Mouse (Mus musculus) naive thymus-derived CD4-positive, alpha-beta T cell, adult 2 months (primary cell): ENCODE measurements around the gene Erf.
"Not testable (repeated sequence)": the region's sequence is repeated elsewhere in the genome, so short reads cannot be mapped to it uniquely, and the experiment has no call there.

Experiments
- DNase-seq: peaks from one replicate; pipeline ENCODE4 v3.0.0-alpha.2; 2011; ENCODE audit warnings: low read depth

Erf gene

GRCm38 (mm10) chr7:25267301-25267750 lies 16.8 kb upstream of the Erf start, which contains the start of gene Cic:
Cic (plus strand) TSS chr7:25267704.
- peak; percentile 100 for DNase-seq

DNA sequence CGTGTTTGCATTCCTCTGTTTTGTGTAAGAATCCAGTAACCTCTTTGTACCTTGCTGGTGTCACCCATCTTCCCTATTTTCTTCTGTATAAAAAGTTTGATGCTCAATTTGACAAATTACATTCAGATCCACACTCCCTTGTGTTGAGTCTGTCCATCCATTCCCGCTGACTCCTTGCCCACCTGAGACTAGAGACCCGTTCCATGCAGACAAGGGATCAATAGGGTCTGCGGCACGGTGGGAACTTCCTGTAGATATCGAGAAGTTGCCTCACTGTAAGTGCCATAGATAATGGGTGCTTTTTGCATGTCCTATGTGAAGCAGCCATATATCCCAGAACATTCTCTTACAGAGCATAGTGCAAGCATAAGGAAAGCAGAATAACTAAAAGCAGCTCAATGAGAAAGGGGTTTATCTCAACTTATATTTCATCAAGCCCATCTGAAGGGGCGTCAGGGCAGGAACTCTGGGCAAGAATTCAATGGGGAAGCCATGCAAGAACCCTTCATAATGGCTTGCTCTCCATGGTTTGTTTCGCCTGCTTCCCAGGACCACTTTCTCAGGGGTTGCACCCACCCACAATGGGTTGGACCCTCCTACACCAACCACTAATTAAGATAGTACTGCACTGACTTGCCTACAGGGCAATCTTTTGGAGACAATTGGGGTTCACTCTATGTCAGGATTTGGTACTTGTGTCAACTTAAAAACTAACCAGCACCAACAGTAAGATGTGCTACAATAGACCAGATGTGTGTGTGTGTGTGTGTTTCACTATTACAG lies 15.8 kb upstream of the Erf start:
- no peak for DNase-seq

DNA sequence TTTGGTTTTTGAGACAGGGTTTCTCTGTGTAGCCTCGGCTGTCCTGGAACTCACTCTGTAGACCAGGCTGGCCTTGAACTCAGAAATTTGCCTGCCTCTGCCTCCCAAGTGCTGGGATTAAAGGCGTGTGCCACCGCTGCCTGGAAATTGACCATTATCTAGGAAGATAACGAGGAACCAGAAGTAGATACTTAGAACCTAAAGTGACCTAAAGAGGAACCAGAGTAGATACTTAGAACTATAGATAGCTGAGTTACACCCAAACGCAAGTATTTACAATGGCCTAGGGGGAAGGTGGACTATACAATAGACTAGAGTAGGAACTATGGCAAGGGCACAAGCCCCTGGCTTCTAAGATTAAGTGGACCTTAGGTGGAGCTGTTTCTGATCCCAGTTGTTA lies 15.2 kb upstream of the Erf start:
- DNase-seq = not testable (repeated sequence)

GRCm38 (mm10) chr7:25263968-25264870 lies 13.7 kb upstream of the Erf start:
- DNase-seq = no peak

DNA sequence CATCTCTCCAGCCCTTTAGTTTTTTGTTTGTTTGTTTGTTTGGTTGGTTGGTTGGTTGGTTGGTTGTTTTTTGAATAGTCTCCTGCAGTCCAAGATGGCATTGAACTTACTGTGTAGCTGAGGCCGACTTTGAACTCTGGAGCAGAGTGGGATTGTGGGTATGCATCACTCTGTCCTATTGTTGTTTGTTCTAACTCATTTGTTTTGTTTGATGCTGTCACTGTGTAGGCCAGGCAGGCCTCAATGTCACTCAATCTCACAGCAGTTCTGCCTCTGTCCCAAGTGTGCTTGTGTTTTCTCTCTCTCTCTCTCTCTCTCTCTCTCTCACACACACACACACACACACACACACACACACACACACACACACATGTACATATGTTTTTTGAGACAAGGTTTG lies 11.3 kb upstream of the Erf start:
- no peak for DNase-seq

GRCm38 (mm10) chr7:25251822-25252221 lies 1.3 kb upstream of the Erf start:
- no peak for DNase-seq

DNA sequence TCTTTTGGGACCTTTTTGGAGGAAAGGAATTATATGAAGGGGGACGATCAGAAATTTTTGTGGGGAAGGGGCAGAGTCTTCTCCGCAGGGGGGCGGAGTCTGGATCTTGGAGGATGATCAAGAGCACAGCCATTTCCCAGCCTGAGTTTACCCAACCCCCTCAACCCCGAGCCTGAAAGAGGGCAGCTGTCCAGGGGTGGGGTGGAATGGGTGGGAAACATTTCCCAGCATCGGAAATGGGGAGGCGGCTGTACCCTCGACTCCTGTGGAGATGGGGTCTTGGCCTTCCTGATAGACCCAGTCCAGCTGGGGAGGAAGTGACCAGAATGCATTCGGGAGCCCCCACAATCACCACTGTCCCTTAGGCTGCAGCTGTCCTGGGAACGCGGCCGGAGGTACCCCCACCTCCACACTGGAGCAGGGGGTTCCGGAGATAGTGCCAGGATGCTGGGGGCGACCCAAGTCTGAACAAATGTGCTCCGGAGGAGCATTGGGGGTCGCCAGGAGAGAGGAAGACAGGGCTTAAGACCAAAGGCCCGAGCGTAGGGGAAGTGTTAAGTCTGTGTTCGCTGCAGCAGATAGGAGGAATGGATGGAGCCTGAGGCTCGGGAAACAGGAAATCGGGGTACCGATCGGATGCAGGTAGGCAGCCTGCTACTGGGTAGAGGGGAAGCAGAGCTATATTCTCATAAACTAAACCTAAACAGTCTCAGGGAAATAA lies 670 bp upstream of the Erf start:
- peak; percentile 60 for DNase-seq

GRCm38 (mm10) chr7:25249314-25250140 lies 1.0 kb downstream of the Erf start:
- peak; percentile 85 for DNase-seq

DNA sequence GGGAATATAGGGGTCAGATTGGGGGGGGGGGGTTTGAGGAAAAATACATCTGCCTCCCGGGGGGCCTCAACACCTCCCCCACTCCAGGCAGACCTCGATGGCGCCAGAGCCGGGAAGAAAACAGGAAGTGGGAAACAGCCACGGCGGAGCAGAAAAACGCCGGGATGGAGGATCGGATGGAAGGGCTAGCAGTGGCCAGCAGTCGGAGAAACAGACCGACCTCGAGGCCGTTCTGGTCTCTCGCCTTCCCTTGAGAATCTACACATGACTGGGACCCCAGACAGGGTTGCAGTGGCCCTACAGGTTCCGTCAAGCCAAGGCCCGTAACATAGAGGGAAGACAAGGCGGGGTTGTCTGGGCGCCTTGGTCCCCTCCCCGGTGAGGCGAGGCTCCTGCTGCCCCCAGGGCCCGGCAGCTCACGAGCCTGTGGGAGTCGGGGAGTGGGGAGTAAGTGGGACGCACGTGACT lies 1.7 kb downstream of the Erf start:
- DNase-seq = no peak

- peak; percentile 53 for DNase-seq
These were observed 2.4 kb downstream of the Erf start for GRCm38 (mm10) chr7:25248018-25248647.

GRCm38 (mm10) chr7:25247498-25247897 lies 3.1 kb downstream of the Erf start:
- DNase-seq = no peak

DNA sequence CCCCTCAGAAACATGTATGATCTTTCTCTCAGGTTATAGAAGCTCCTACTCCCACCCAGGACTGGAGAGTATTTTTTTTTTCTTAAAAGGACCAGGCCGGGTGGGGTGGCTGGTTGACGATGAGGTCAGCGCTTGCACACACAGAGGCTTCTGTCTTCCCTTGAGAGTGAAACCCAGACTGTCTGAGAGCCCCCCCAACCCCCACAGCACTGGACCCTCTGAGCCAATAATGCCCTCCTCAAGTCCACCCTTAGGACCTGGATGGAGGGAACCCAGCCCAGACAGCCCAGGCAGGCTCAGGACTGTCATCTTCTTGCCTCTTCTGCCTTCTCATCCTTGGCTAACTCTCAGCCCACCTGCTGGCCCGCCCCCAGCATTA lies 3.8 kb downstream of the Erf start:
- no peak for DNase-seq

DNA sequence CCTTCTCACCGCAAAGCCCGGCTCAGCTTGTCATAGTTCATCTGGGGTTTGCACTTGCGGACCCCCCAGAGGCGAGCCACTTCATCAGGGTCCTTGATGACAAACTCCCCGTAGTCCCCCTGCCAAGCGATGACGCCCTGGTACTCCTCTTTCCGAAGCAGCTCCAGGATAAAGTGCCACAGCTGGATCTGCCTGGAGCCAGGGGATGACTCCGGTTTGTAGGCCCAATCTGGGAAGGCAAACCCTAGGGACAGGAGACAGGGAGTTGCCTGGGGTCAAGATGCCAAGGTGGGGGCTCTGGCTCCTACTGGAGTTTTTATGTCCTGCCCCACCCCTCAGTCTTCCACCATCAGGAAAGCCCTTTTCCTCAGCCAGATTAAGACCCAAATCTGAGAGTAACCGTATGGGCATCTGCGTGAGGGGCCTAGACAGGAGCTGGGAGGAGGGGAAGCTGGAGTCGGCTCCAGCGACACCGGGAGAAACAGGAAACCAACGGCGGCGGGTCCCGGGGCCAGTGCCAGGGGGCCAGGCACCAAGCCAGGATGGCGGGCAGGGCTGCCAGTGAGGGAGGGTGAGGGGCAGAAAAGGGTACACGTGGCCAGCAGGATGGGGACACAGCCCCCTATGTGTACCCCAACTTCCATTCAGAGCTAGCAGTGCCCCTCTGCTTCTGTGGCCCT lies 4.3 kb downstream of the Erf start:
- DNase-seq = no peak

- DNase-seq = no peak
These were observed 5.8 kb downstream of the Erf start for GRCm38 (mm10) chr7:25244562-25245369.

GRCm38 (mm10) chr7:25243361-25243760 lies 7.2 kb downstream of the Erf start:
- DNase-seq = no peak

- DNase-seq = no peak
These were observed 9.5 kb downstream of the Erf start for GRCm38 (mm10) chr7:25241062-25241461.

DNA sequence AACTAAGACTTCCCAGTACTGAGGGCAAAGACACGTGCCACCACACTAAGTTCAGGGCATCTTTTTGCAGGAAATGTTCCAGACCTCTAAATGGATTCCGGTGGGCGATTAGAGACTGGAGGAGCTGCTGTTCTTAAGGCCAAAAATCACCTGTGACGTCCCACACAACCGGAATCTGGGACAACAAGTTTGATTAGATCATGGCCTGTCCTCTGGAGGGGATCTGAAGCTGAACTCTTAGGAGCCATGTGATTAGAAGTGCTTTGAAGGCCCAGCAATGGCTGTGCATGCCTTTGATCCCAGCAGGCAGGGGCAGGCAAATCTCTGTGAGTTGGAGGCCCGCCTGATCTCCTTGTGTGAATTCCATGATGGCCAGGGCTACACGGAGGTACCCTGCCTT lies 9.9 kb downstream of the Erf start:
- DNase-seq = no peak

- peak; percentile 94 for DNase-seq
These were observed 11.5 kb downstream of the Erf start for GRCm38 (mm10) chr7:25238829-25239623.
